Mouse (Mus musculus) retina, embryonic 14.5 days (tissue): ENCODE measurements at regions not wholly inside any gene's neighbourhood (a gene's known extent, or its start where the extent isn't known, plus 50 kb on each side); places are given as distances from the start of the nearest gene placed in this dataset.
A peak's percentile ranks its signal among the peaks of the same experiment; 100 is the strongest.
"Not testable (repeated sequence)": the region's sequence is repeated elsewhere in the genome, so short reads cannot be mapped to it uniquely, and the experiment has no call there.

Source experiments
- DNase-seq: peaks from one replicate; pipeline ENCODE4 v3.0.0-alpha.2; 2015; ENCODE audit warnings: low spot score

GRCm38 (mm10) chr13:18651658-18652057 is 65.4 kb upstream of the Vps41 start:
- DNase-seq, result no peak

DNA sequence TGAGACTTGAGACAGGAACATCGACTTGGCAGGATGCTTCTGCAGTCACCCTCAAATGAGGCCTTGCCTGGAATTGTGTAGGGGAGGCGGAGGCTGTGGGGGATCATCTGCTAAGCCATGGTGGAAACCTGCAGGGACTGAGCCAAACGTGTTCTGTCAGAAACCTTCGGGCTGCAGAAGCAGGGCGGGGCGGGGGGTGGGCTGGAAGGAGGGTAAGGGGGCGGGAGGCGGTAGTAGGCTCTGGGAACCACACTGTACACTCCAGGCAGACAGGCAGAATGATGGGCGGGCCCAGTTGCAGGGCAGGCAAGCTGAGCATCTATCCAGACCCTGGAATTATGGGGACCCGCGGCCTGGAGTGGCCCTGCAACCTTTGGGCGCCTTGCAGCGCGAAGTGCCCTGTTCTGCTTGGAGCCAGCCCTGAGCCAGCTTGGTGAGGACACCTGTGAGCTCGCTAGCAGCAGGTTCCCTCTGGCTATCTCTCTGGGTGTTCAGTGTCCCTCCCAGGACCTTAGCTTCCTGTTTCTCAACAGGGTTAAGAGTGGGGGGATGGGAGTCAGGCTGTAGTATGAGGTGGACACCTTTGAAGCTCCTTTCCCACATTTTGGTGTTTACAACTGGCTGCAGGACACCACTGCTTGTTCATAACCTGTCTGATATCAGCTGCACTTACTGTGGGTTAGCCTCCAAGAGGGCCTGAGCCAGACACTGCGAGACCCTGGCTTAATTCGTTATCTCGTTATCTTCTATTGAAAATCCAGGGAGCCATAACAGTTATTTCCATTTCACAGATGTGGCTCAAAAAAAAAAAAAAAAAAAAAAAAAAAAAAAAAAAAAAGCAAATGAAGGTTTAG is 102.1 kb upstream of the Vps41 start:
- peak; percentile 45 for DNase-seq

DNA sequence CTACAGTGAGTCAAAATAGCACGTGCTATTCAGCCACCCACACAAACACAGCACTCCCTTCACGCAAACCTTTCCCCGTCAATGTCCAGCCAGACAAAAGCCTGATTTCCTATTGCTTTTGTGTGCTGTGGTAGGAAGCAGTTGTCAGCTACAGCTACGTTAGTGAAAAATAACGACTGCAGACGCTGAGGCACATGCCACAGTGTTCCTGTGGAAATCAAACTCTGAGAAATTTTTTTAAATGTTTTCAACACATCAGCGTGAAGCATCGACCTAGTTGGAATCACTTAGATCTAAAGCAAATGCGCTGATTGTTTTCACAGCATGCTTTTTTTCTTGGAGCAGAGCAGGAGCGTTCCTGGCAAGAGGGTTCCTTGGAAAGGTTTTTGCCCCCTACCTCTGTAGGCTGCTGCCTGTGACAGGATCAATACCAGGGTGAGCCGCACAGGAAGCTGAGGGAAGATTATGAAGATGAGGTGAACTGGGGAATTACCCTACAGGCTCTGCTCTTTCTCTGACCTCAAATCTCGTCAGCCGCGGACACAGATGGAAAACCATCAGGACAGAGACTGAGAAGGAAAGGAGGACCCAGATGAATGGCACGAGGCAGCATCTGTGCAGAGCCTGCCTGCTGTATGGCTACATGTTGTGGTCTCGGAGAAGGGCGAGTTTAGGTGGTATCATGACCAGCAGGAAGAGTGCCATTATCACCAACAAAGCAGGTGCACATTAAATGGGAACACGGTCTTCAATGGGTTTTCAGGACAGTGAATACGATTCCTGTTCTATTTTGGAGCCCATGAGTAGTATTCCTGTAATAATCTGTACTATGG is 136.2 kb upstream of the Vps41 start:
- DNase-seq, result peak; percentile 31

DNA sequence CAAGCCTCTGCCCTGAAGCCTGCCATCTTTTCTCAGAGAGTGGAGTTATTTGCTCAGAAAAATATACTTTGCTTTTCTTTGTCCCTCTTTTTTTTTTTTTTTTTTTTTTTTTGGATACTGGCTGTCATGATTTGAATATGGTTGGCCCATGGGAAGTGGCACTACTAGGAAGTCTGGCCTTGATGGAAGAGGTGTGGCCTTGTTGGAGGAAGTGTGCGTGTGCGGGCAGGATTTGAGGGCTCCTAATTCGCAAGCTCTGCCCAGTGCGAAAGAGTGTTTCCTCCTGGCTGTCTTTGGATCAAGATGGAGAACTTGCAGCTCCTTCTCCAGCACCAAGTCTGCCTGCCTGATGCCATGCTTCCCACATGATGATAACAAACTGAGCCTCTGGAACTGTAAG is 141.1 kb upstream of the Vps41 start:
- DNase-seq, result no peak

DNA sequence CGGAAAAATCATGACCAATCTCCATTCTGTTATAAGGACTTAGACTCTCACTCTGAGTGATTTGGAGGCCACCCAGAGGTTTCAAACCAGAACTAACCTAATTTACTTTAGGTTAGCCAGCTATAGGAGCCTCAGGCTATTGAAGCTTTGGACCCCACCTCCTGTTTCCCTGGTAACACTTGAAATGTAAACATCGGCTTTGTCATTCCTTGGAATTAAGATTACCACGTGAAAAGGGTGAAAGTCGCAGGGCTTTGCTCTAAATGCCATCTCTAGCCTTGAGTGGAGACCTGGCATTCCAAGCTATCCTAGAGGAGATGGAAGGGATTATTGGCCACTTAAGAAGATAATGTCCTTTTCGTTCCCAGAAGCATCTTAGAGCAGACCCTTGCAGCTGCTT is 141.5 kb upstream of the Vps41 start:
- DNase-seq, result peak; percentile 50

DNA sequence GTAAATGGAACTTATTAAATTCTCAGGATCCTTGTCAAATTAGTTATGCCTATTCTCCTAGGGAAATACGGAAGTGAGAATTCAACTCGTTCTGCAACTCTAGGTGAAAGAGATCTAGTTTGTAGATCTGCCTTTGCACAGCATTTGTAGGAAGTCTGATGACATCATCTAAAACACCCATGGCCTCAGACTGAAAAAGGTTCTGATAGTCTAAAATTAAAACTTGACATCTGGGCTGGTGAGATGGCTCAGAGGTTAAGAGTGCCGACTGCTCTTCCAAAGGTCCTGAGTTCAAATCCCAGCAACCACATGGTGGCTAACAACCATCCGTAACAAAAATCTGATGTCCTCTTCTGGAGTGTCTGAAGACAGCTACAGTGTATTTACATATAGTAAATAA is 144.5 kb upstream of the Pou6f2 start:
- DNase-seq, result not testable (repeated sequence)

DNA sequence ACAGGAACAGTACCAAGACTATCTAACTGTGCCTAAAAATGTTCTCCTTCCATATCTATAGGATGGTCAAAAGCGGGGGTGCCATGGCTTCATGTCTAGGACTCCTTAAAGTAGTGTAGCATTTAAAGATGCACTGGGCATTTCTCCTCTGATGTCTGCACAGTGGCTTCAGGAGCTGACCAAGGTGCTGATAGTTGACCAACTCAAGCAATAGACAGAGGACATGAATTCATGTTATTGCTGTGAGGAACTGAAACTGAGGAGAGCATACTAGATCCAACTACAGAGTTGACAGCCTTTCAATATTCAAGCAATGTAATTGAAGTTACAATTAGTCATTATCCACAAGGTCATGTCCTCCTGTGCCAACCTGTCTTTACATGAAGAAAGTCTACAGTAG is 133.0 kb upstream of the Pou6f2 start:
- peak; percentile 56 for DNase-seq

DNA sequence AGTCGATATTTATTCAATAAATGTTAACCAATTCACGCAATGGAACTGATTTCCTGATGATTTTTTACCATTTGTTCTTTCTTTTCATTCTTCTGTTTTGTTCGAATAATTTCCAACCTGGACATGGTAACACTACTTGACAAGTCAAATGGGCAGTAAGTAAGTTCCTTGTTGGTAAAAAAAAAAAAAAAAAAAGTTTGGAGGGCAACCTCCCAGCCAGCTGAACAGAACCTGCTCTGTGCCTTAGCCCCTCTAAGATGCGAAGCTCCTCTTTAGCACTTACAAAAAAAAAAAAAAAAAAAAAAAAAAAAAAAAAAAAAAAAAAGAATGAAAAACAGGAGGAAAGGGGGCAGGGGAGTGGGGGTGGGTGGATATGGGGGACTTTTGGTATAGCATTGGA is 100.7 kb upstream of the Pou6f2 start:
- no peak for DNase-seq

GRCm38 (mm10) chr13:18497582-18498157 is 100.2 kb upstream of the Pou6f2 start:
- no peak for DNase-seq

- no peak for DNase-seq
Measured at GRCm38 (mm10) chr13:18495021-18495811, 97.7 kb upstream of the Pou6f2 start.

DNA sequence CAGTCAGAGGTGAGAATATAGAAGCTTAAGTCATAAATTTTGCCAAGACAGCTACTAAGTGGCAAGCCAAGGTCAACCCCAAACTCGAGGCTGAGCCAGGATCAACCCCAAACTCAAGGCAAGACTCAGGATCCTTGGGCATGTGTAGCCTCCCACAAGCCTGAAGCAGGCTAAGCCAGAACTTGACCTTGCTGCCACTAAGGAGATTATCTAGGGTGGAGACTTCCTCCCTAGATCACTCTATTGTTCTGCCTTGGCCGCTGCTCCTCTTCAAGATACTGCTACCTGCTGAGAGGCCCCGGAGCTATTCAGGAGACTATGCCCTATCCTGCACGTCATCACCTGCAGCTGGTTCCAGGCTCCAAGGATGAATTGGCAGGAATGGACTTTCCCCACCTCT is 88.3 kb upstream of the Pou6f2 start:
- DNase-seq, result not testable (repeated sequence)

- no peak for DNase-seq
Measured at GRCm38 (mm10) chr13:18485080-18485479, 87.6 kb upstream of the Pou6f2 start.

GRCm38 (mm10) chr13:18476311-18476710 is 78.8 kb upstream of the Pou6f2 start:
- no peak for DNase-seq

DNA sequence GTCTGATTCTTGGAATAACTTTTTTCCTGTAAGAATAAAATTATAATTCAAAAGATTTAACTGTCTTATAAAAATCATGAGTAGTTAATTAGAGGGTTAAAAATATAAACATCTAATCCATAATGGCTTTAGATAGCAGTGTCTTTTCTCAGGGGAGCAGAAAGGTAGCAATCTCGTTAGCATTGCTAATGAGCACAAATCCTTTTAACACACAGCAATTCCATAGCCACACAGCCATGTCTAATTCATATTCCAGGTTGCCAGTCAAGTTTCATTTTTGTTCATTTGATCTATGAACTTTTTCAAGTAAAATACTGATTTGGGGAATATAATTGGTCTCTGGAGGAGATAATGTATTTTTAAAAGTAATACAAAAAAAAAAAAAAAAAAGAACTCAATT is 74.0 kb upstream of the Pou6f2 start:
- DNase-seq, result no peak

DNA sequence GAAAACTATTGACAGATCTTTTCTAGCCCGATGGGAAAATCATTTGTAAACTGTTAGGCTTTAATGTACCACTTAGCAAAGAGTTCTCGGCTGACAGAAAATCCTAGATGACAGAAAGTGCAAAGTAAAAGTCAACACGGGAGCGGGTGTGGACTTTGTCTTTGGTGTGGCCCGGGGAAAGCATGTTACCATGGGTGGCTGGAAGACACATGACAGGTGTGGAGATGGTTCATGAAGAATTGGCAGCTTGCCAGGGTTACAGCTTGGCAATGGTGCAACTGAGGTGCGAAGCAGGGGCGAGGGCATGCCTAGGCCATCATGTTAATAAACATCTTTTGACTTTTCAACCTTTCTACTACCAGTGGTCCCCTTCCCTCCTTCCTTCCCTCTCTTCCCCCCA is 68.4 kb upstream of the Pou6f2 start:
- DNase-seq, result no peak

DNA sequence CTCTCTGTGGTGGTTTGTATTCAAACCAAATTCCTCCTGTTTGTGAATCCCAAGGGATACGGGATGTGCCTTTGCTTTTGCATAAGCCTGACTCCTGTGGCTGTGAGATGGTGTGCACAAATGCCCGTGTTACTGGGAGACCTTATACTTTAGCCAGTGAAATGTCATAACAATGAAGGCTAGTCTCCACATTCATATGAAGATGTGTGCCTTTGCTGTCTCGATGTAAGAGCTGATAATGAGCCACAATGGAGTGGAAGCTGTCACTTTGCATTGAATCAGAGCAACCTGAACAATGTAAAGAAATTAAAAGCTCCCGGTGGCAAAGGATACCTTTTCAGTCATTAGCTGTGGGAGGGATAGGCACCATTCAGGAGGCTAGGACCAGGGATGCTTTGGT is 64.7 kb upstream of the Pou6f2 start:
- DNase-seq, result peak; percentile 68

- DNase-seq, result peak; percentile 59
Measured at GRCm38 (mm10) chr13:18457337-18458236, 60.1 kb upstream of the Pou6f2 start.
